Mouse (Mus musculus) cerebellum, adult 9-11 months (tissue): ENCODE measurements around the gene Lrmda.

Experiments
- DNase-seq: peaks from one replicate; pipeline ENCODE4 v3.0.0; 2022

Lrmda gene

DNA sequence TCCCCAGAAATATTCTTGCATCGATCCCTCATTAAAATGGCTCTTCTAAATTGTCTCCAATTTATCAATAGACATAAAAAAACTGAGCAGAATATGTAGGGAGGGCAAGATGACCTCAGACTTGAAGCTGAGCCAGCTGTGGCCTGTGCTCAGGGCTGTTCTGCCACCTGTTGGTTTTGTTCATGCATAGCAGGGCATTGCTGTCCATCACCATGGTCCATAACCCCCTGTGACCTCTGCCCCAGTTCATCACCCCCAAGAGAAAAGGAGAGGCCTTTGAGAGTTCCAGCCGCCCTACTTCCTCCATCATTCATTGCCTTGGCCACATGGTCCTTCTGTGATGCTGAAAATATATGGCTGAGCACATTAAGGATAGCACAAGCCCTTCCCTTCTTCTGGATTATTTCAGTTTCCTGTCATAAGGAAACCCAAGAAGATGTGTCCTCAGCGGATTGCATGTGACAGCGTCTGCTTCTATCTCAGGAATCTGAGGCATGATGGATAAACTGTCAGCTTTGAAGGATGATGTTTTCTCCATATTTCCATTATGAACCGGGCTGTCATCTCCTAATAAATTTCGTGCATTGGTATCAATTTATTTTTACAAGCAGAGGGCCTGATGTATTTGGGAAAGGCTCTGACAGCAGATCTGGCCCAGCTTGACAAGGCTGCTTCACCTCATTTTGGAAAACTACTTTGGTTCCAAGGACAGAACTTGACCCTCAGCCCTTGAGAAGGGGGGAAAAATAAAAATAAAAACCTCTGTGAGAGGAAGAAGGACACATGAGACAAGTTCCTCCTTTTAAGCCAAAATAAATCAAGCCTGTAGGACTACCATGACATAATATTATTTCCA lies 798.1 kb downstream of the Lrmda start:
- no peak for DNase-seq

DNA sequence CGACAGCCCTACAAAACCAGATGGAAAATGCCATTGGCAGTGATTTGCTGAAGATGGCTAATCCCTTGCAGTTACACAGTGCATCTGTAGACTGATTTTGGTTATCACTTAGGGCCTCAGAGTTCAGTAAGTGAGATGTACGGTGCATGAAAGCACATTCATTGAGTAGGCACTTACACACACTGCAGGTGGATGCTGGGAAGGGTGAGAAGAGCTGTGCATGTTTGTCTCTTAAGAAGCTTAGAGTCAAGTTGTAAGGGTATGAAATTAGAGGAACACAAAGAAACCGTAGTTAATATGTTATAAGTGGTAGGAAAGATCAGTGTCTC lies 798.7 kb downstream of the Lrmda start:
- no peak for DNase-seq

DNA sequence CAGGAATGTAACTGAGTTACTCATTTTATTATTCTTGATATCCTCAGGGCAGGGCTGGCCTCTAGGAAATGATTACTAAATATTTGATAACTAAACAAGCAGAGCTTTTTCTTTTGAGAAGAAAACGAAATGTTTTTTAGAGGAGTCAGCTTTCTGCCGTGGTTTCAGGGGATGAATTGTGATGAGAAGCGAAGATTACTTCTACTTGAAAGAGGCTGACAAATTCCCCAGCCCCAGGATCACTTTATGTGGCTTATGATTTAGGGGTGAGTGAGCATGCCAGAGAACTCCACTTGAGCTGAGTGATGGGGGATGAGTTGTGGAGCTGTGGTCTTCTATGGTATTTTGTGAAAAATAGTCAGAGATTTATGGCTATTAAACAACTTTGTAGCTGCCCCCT lies 803.4 kb downstream of the Lrmda start:
- no peak for DNase-seq

DNA sequence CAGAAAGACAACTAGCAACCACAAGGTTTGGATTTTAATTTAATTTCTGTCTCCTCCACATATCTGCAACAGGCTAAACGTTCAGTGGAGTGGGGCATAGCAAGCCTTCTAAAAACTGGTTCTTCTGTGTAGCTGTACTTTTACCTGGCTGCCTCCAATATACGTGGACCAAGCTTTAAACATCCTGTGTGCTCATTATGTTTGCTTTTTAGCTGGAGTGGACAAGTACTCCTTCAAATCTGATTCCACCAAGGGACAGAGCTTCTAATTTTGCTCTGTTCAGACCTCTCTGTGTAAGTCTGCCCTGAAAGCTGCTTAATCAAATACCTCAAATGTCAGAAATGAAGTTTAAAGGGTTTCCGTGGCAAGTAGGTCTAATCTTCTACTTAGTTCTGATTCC lies 807.3 kb downstream of the Lrmda start:
- no peak for DNase-seq

DNA sequence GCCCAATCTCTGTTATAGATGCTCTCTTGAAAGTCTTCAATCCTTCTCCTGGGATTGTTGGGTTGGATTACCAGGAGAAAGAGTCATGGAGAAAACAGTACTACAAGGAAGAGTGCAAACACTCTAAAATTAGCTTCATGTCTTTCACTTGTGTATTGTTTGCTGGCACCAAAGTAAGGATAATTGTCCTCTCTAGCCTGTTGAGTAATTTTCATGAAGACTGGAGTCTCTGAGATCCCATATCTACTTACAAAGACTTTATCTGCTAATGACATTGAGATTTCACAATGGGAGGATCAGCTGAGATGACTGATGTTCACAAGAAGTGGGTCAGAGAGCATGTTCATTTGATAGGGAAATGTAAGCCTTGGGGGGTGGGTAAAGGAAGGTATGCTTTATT lies 817.5 kb downstream of the Lrmda start:
- no peak for DNase-seq

DNA sequence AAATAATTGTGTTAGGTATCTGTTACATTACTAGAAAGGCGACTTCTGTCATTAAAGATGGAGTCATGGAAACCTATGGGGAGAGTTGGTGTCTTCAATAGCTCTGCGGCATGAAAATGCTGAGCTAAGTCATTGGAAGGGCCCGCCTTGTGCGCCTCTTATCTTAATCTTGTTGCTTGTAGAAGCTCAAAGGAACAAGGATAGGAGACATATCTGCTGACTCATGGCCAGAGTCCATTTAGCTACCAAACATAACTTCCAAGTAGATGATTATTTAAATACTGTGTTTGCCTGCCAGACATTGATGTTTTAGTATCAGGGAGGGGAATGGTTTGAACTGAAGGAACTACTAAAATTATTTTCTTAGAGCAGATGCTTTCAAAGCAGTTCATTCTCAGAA lies 821.6 kb downstream of the Lrmda start:
- DNase-seq = no peak

DNA sequence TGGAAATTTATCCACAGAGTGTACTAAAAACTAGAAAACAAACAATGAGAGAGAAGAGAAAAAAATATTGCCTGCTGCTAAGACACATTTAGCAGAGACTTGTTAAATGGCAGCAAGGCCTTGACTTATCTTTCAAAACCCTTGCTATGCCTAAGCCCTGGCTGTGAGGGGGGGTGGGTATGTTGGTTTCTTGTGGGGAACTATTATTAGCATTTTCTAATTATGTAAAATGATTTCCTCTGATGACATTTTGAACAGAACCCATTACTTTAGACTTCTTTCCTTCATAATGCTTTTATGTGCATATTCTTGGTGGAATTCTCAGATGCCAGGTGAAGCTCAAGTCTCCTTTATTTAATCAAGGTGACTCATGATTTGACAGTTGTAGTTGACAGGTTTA lies 824.5 kb downstream of the Lrmda start:
- DNase-seq = no peak

DNA sequence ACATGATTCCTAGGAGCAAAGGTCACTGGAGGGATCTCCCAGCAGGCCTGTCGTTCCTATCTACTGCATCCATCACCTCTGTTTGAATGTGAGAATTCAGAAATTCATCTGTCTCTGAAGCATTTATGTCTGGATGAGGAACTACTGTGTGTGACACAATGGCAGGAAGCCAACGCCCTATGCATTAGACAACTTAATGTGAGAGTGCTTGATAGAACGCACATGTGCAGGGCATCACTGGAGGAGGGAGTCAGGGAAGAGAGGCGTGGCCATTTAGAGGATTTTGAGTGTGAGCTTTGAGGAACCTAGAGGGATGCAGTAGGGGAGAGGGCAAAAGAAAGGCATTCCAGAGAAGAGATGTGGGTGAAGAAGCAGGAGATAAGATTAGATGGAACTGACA lies 825.9 kb downstream of the Lrmda start:
- no peak for DNase-seq

DNA sequence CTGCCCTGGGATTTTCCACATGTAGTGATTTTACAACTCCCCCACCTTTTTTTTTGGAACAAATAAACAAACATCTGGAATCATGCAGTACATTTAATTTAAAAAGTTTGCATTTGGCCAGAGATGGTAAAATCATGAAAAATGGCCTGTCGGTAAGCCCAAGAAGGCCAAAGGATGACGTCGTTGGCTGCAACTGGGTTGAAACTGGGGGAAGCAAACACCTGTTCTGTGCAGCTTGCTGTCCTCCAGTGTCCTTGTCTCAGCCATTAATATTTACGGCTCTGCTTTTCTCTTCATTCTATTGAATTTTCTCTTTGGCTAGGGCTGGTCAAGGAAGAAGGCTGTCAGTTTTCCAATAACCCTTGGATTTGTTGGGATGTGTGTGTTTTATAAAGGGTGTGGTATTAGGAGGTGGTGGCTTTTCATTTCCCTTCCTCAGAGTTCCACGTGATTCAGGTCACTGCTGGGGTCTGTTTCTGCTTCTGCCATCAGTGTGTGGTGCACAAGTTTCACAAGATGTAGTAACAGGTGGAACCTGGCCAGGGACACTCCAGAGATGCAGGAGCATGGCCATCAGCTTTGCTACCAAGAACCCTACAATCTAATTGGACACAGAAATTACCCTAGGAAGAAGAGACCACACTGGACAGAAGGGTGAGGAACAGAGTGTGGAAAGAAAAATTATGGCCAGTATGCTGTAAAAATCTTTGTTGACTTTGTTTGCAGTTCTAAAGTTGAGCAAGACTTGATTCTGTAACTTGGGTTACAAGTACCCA lies 827.7 kb downstream of the Lrmda start:
- no peak for DNase-seq

DNA sequence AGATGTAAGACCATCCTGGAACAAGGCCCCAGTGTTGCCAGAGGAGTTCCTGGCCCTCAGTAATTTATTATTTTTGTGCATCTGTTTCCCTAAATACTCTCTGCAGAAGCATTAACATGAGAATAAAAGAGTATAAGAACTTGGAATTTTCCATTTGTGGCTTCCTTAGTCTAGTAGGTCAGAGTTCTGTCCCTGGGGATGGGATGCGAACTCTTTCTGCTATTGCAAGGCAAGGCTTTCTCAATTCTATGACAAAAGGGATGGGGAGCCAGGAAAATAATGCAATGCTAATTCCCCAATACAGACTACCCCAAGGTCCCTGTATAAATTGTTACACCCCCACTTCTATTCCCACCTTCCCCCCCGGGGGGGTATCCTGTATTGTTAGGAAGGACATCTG lies 829.6 kb downstream of the Lrmda start:
- DNase-seq = no peak

DNA sequence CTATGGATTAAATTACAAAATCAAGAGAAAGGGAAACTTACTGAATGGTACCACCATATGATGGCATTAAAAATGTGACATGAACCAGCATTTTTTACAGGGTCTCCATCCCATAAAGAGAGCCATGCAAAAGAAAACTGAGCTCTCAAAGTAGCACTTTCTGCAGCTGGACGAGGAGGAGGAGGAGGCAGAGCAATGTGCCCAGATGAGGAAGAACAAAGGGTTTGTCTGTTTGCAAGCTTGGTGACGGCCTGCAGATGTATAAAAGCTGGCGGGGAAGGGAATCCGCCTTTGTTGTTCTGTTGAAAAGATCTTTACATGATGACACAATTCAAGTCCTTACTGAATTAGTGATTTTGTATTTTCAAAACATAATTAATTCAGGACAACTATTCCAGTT lies 841.1 kb downstream of the Lrmda start:
- no peak for DNase-seq

DNA sequence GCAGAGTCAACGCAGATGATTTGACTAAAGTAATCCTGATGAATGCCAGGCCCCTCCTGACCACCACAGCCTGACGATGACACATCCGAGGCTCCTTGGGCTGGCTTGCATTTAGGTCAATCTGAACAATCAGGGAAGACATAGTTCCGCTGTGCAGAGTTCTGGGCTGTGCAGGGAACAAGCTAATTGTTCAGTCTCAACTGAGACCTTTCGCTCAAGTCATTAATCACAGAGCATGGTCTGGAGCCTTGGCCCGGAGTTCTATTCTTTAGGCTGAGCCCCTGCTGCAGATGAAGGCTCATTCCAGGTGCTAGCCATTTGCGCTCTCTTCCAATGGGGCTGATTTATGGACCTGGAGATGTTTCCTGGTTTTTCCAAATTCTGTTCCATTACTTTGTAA lies 844.6 kb downstream of the Lrmda start:
- DNase-seq = no peak

DNA sequence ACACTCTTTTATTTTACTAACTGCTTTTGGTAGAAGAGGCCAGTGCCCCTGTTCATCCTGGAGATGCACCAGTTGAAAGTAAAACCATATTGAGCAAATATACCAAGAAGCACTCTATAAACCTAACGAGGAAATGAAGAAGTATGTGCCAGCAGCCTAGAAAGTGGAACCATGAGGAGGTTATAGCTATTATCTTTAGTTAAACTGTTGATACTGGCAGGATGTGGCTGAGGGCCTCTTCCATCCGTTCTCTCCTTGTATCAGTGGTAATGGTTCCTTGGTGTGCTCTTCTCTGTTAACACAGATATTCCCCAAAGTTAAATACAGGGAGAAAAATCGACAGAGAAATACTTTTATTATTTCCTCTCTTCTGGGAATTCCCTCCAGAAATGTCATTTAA lies 855.1 kb downstream of the Lrmda start:
- no peak for DNase-seq

DNA sequence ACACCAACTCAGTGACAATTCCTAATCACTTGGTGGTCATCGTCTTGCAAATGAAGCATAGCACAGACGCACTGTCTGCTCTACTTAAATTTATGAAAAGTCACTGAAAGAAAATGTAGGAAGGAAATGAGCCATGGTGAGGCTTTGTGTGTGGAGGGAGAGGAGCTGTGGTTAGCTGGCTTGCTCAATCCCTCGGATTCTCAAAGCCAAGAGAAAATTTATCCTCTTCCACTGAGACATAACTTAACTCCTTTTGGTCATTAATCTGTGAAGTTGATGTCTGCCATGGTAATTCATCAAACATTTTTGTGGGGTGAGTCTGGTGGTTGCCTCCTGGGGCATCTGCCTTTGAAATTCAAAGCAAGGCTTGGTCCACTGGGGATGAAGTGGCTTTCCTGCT lies 867.7 kb downstream of the Lrmda start:
- no peak for DNase-seq

DNA sequence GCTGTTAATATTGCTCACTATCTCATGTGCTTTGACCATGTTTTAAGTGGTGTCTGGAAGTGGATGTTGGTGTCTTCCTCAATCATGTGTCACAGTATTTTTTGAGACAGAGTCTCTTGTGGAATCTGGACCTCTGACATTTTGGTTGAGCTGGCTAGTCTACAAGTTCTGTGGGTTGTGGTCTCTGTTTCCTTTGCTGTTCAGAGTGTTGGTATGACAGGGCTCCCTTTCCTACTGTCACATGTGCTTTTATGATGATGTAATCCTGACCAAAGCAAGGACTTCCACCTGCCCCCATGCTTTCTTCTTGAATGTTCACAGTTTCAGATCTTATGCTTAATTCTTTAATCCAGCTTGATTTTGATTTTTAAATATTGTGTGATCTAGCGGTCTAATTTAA lies 879.8 kb downstream of the Lrmda start:
- DNase-seq = no peak

DNA sequence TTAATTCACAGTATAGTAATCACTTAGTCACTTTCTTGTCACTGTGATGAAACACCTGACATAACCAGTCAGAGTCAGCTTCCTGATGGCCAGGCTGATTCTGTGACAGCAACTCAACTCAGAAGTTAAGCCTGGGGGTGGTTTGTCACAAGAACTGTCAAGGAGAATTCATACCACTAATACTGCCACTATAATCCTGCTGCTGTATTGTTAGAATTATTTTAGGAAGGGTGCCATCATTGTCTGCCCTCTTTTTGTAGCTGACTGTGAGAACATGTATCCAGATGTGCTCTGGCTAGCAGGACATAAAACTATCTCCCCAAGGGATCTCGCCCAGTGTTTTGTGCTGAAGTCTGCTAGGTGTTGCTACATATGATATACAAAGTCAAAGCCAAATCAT lies 882.6 kb downstream of the Lrmda start:
- DNase-seq = no peak

DNA sequence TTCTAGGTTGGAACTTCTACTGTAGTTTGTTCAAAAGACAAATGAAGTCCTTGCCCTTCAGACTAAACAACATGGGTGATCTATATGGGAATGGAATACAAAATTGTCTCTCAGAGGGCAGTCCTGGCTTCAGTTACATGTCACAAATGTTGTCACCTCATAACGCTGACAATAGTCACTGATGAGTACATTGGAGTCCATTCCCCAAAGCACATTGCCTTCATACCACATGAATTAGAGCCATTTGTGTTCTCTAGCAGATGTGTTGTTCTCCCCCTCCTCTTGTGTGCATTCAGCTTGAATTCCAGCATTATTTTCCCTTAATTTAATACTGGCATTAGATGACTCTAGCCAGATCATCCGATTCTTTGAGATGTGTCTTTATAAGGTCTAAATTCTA lies 883.4 kb downstream of the Lrmda start:
- DNase-seq = no peak

DNA sequence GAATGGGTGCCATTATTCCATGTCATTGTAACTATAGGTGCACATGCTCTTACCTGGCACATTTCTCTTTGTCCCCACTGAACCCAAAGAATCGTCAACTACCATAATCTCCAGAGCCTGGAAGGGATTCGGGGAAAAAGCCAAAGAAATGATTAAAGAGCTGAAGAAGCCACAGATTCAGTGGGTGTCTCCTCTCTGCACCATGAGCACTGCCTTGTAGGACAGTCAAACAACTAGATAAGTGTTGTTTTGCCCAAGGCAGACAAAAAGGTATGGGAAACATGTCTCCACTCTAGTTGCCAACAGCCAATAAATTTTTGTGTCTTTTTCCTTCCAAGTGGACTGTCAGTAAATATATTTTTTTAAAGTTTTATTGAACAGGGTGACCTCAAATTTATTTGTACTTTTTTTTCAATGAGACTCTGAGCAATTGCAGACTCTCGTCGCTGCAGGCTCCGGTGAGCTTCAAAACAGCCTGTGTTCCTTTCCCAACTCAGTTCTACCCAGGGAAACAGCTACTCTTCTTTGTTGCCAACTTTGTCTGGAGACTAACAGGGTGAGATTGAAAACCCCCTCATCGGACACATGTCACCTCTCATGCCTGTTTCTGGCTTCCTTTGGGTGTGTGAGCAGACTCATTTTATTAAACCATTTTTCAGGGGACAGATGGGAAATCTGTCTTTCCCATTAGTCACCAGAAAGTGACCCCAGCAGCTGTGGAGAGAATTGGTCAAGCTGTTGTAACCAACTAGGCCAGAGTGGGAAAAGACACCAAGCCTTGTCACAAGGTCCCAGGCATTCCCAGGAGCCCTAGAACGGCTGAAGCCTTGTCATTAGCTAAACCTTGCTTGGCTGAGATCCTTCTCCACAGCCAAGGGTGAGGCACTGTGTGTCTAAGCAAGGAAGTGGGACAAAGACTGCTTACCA lies 886.5 kb downstream of the Lrmda start:
- DNase-seq = no peak

DNA sequence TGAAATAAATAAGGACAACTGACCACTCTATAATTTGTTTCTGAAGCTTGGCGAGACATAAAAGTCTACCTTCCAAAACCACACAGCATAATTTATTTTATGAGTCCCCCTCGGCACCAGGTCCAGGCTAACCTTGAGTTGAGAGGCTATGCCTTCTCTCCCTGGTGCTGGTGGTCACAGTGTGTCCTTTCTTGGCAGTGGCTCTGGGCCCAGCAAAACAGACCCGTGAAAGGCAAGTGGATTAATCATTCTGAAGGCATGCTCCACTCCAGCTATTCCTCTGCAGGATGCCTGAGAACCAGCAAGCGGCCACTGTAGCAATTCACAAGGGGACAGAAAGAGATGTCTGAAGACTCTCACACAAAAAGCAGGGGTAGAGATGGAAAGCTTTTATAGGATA lies 887.2 kb downstream of the Lrmda start:
- DNase-seq = peak; percentile 18

DNA sequence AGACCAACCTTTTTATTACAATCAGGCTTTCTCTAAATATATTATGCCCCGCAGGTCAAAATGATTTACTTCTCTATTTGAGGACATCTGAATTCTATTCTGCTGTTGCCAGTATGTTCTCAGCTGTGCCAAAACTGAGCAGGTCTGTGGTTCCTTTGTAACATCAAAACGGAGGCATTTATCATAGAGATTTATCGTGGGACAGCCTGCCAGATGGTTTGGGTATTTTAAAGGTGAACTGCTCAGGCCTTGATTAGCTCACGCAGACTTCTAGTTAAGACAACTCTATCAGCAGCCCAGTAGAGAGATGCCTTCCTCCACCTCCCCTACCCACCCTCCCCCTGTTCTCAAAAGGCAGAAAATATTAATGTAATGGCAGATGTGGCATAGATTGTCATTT lies 887.7 kb downstream of the Lrmda start:
- DNase-seq = no peak

DNA sequence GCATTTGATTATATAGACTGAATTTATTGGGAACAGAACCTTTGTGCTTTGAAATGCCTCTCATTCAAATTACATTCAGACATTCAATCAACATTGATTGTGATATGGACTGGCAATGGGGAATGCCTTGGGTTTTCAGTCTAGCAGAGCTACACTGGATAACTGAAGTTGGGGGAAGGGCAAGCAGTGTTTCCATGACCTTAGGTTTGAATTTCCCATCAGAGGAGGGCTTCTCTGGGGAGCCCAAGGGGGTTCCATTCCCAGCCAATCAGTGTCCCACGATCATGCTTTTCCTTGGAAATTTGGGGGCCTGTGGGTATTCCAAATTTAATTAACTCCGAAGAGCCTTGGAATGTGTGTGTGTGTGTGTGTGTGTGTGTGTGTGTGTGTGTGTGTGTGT lies 888.5 kb downstream of the Lrmda start:
- no peak for DNase-seq

DNA sequence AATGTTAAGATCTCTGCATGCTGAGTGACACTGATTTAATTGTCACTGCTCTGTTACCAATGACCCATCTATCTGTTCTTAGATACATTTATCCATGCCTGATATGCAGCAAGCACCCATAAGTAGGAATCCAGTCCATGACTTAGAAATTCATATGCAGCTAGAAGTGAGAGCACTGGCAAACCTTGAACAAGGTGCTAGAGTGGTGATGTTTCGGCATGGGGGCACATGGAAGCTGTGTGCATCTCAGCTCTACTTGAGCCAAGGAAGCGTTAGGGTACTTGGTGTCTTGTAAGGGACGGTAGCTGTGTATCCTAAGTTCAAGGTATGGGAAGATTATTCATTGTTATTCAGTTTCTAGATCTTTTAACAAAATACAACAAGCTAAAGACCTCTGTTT lies 896.0 kb downstream of the Lrmda start:
- DNase-seq = no peak

DNA sequence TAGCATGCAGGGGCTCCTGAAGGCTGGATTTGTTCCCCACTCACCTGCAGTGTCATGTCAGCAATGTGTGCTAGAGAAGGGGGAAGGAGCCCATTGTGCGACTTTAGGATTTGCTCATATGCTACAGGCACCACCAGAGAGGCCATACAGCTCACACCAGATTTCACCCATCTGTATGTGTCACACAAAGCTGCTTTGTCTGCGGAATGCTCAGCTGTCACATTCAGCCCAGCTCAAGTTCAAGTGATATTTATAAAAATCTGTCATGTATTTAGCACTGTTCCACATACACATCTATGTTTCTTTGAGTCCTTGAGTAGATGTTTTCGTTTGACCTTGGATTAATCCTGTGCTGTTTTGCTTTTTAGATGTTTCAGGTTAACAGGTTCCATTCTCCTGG lies 899.0 kb downstream of the Lrmda start:
- DNase-seq = no peak

DNA sequence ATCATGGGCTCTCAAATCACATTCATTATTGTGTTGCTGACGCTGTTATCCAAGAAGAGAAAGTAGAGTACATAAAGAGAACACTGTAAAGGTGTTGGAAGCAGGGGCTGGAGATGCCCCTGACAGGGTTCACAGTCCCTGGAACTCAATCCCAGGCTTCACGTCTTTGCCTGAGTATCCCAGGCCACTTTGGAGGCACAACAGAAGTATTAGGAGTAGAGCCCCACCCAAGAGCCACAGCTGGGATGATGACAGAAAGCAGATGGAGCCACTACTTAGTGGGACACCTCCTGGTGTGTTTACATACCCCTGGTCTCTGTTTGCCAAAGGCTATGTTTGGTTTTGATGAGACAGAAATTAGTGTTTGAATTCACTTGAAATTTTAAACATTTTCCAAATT lies 899.4 kb downstream of the Lrmda start:
- DNase-seq = no peak
